Mouse (Mus musculus): ENCODE data around the gene Lbx1.
A peak's percentile ranks its signal among the peaks of the same experiment; 100 is the strongest.

Gene Lbx1

GRCm38 (mm10) chr19:45233496-45234127 is 2.0 kb downstream of the Lbx1 start:
- DNase-seq, result no peak

GRCm38 (mm10) chr19:45232443-45233410 is 2.9 kb downstream of the Lbx1 start:
- no peak for DNase-seq

DNA sequence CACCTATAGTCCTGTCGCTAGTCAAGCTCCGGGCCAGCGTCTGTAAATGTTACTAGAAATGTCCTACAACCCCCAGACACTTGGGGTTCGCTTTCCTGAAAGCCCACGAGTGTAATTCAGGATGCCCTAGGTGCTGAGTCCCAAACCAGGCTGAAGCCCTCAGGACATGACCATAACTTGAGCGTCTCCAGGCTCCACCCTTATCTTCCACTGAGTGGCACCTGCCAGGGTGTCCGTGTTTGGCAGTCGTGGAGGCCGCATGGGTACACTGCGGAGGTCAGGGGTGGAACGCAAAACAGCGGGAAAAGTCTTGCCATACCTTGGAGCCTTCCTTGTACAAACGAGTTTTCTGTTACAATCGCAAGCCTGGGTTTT is 3.6 kb downstream of the Lbx1 start:
- no peak for DNase-seq

- DNase-seq, result peak; percentile 77
These were observed 4.1 kb downstream of the Lbx1 start for GRCm38 (mm10) chr19:45231383-45232035.

DNA sequence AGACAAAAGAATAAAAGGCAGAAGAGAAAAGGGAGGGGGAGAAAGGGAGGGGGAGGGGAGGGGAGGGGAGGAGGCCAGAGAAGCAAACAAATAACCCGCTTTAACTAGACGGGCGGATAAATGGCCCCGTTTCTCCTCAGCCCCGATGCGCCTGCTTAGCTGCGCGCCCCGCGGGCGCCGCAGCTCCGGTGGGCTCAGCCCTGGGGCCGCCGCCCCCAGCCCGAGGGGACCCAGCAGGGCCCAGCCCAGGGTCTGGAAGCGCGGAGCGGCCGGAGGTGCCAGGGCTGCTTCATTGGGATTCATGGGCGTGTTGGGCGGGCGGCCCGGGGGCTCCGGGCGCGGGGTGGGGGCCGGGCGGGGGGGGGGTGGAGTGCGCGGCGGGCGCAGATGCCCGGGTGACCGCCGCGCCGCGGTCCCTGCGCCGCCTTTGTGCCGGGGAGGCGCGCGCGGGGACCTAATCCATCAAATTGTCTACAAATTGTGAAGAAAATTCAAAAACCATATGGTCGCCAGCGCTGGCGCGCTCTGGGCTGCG is 4.7 kb downstream of the Lbx1 start:
- peak; percentile 70 for DNase-seq

- DNase-seq, result no peak
These were observed 5.4 kb downstream of the Lbx1 start for GRCm38 (mm10) chr19:45230201-45230611.

GRCm38 (mm10) chr19:45229378-45230135 is 6.1 kb downstream of the Lbx1 start:
- DNase-seq, result no peak

- no peak for DNase-seq
These were observed 6.8 kb downstream of the Lbx1 start for GRCm38 (mm10) chr19:45228781-45229180.

- DNase-seq, result no peak
These were observed 7.5 kb downstream of the Lbx1 start for GRCm38 (mm10) chr19:45228097-45228496.

DNA sequence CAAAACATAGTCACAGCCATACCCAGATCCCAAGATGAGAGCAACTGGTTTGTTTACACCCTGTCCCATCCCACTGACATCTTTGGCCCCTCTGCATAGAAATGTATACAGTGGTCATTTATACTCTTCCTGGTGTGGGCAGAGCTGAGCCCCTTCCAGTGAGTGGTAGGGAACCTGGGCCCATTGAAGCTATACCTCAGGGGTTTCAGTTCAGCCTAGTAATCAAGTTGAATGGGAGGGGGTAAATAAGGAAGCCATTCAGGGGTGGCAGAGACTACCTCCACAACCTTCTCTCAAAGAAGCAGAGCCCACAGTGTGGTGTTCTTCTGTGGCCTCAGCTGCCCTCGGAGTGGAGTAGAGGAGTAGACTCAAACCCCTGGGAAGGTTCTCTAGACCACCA is 7.9 kb downstream of the Lbx1 start:
- DNase-seq, result no peak

DNA sequence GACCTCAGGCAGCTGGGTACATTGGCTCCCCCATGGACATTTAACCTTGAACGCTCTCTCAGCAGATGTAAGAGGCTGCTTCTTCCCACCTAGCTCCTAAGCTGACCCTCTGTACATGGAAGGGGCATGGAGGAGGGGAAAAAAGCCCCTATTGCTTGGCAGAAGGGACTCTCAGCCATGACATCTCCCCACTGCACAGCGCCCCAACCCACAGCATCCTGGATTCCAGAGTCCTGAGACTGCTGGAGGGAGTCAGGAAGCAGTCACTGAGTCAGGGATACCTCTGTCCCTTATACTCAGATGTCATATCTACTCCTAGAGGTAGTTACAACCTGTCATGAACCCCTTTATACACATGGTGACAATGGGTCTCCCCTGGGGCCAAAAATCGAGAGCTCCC is 8.6 kb downstream of the Lbx1 start:
- DNase-seq, result no peak

- no peak for DNase-seq
These were observed 9.4 kb downstream of the Lbx1 start for GRCm38 (mm10) chr19:45226246-45226645.

DNA sequence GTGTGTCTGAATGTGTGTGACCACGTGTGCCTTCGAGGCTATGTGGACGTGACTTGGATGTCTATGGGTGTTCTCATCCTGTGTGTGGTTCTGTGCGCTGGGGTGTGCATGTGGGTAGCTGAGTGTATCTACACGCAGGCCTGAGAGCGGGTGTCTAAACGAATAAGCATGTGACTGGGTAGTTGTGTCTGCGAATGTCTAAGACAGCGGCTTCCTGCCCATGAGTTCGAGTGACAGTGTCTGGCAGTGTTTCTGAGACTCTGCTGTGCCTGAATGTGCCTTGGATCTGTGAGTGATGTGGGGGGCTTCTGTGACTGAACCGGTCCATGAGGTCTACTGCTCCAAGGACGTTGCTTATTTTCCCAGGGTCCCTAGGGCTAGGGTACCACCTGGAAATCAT is 10.5 kb downstream of the Lbx1 start:
- DNase-seq, result no peak

DNA sequence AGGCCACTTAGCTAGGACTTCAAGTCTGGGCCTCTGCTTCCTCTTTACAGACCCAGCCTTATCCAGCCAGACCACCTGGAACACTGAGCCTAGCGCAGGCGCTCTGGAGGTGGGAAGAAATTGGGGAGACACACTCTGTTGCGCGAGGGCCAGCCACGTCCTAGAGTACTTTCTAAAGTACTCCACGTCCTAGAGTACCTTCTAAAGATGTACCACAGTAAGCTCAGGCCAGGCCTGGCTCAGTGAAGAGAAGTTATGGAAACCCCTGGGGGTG is 11.4 kb downstream of the Lbx1 start:
- DNase-seq, result no peak

GRCm38 (mm10) chr19:45223413-45224285 is 12.0 kb downstream of the Lbx1 start:
- peak; percentile 62 for DNase-seq

GRCm38 (mm10) chr19:45222141-45222782 is 13.3 kb downstream of the Lbx1 start:
- DNase-seq, result no peak

DNA sequence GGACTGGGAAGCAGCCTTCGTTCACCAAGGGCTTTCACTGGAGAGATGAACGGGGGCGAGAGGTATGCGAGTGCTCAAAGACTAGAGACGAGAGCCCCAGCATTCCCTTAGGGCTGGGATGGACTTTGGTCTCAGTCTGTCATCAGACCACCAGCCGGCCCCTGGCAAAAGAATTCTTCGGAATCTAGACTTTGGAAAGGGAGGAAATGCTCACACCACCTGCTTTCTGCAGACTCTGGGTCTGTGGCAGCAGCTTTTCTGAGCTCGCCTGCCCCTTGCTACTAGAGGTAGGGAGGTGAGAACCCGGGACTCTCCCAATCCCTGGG is 14.2 kb downstream of the Lbx1 start:
- DNase-seq, result no peak

- peak; percentile 94 for DNase-seq
These were observed 14.8 kb downstream of the Lbx1 start for GRCm38 (mm10) chr19:45220593-45221457.

GRCm38 (mm10) chr19:45216240-45216639 is 19.4 kb downstream of the Lbx1 start:
- peak; percentile 79 for DNase-seq

- DNase-seq, result no peak
These were observed 20.2 kb downstream of the Lbx1 start for GRCm38 (mm10) chr19:45215431-45215830.
